Mouse (Mus musculus): ENCODE data around the gene Tbx6. TPM values are rescaled to one million over a fixed set of nuclear protein-coding genes. Genes with fewer than 3 reads are reported as not detected.
A peak's percentile ranks its signal among the peaks of the same experiment; 100 is the strongest.

Tbx6 gene
- polyA plus RNA-seq, 1 experiment from 2014 or later: 0.47 TPM

- Histone ChIP-seq H3K9me3 (ENCODE audit: control insufficient read depth, low read length) (no peaks in the 10 kb centered on the region), H3K27ac (ENCODE audit: low read depth) (no peak overlapping the region), H3K4me3 (ENCODE audit: low read depth, low read length) (no peak overlapping the region), H3K36me3 (ENCODE audit: control insufficient read depth, insufficient read depth, low read length) (peaks cover 49% of the 10 kb centered on the region), H3K27me3 (replicated peaks; ENCODE audit: control insufficient read depth, insufficient read depth, low read length) (no peaks in the 10 kb centered on the region), H3K4me2 (ENCODE audit: low read length) (no peak overlapping the region), H3K9ac (ENCODE audit: low read length) (no peak overlapping the region), H3K4me1 (replicated peaks; ENCODE audit: control insufficient read depth, insufficient read depth, low read length) (peaks cover 20% of the 10 kb centered on the region)
- no peak for DNase-seq (ENCODE audit: low spot score)
- no peak for ATAC-seq (replicated peaks; ENCODE audit: low FRiP score, low TSS enrichment, low read depth)
- WGBS: 68% methylated on average over 4 of the region's 4 CpGs
Measured at GRCm38 (mm10) chr7:126794271-126794605, 13.0 kb downstream of the Tbx6 start.

- H3K4me3 ChIP-seq (ENCODE audit: low read depth, low read length): no peak overlapping the region
- ATAC-seq (replicated peaks; ENCODE audit: low FRiP score, low TSS enrichment, low read depth) (no peak), DNase-seq (ENCODE audit: low spot score) (no peak)
- no peaks in the 10 kb centered on the region for H3K9me3 ChIP-seq (ENCODE audit: control insufficient read depth, low read length)
- peaks cover 30% of the 10 kb centered on the region for H3K4me1 ChIP-seq (replicated peaks; ENCODE audit: control insufficient read depth, insufficient read depth, low read length)
- WGBS: 86% methylated on average over 16 of the region's 16 CpGs
- no peak overlapping the region for H3K9ac ChIP-seq (ENCODE audit: low read length)
- H3K27me3 ChIP-seq (replicated peaks; ENCODE audit: control insufficient read depth, insufficient read depth, low read length): no peaks in the 10 kb centered on the region
- 0 out of 2 replicates have a peak overlapping the region, but pooled peaks have one; percentile 13 for H3K4me2 ChIP-seq (ENCODE audit: low read length)
- H3K27ac ChIP-seq (ENCODE audit: low read depth): no peak overlapping the region
- H3K36me3 ChIP-seq (ENCODE audit: control insufficient read depth, insufficient read depth, low read length): peaks cover 37% of the 10 kb centered on the region
Measured at GRCm38 (mm10) chr7:126795387-126796317, 14.4 kb downstream of the Tbx6 start.

GRCm38 (mm10) chr7:126796350-126796932, 15.2 kb downstream of the Tbx6 start:
- Histone ChIP-seq H3K27ac (ENCODE audit: low read depth) (no peak overlapping the region), H3K4me2 (ENCODE audit: low read length) (peak overlapping the region; percentile 86), H3K27me3 (replicated peaks; ENCODE audit: control insufficient read depth, insufficient read depth, low read length) (no peaks in the 10 kb centered on the region), H3K9ac (ENCODE audit: low read length) (no peak overlapping the region), H3K36me3 (ENCODE audit: control insufficient read depth, insufficient read depth, low read length) (peaks cover 37% of the 10 kb centered on the region), H3K4me3 (ENCODE audit: low read depth, low read length) (peak overlapping the region; percentile 81; the same call in 1 of the 2 replicates), H3K4me1 (replicated peaks; ENCODE audit: control insufficient read depth, insufficient read depth, low read length) (peaks cover 24% of the 10 kb centered on the region), H3K9me3 (ENCODE audit: control insufficient read depth, low read length) (no peaks in the 10 kb centered on the region)
- ATAC-seq (replicated peaks; ENCODE audit: low FRiP score, low TSS enrichment, low read depth): no peak
- 73% methylated on average over 8 of the region's 8 CpGs for WGBS
- DNase-seq (ENCODE audit: low spot score): no peak

GRCm38 (mm10) chr7:126797411-126798126, 16.3 kb downstream of the Tbx6 start, which contains the start of gene Fam57b:
TSS of gene Fam57b (plus strand) at chr7:126797668.
- Histone ChIP-seq H3K27ac (ENCODE audit: low read depth) (peak within 1 kb of the TSS; percentile 82), H3K9me3 (ENCODE audit: control insufficient read depth, low read length) (no peaks in the 10 kb centered on the region), H3K27me3 (replicated peaks; ENCODE audit: control insufficient read depth, insufficient read depth, low read length) (no peaks in the 10 kb centered on the region), H3K4me3 (ENCODE audit: low read depth, low read length) (peak within 1 kb of the TSS; percentile 81), H3K4me2 (ENCODE audit: low read length) (peak within 1 kb of the TSS; percentile 86), H3K9ac (ENCODE audit: low read length) (peak within 1 kb of the TSS; percentile 70), H3K36me3 (ENCODE audit: control insufficient read depth, insufficient read depth, low read length) (peaks cover 37% of the 10 kb centered on the region), H3K4me1 (replicated peaks; ENCODE audit: control insufficient read depth, insufficient read depth, low read length) (peaks cover 24% of the 10 kb centered on the region)
- WGBS: 31% methylated on average over 21 of the region's 21 CpGs
- DNase-seq (ENCODE audit: low spot score) (peak; percentile 54), ATAC-seq (replicated peaks; ENCODE audit: low FRiP score, low TSS enrichment, low read depth) (no peak)

- no peak for ATAC-seq (replicated peaks; ENCODE audit: low FRiP score, low TSS enrichment, low read depth)
- H3K4me3 ChIP-seq (ENCODE audit: low read depth, low read length): peak overlapping the region; percentile 81
- peaks cover 24% of the 10 kb centered on the region for H3K4me1 ChIP-seq (replicated peaks; ENCODE audit: control insufficient read depth, insufficient read depth, low read length)
- H3K36me3 ChIP-seq (ENCODE audit: control insufficient read depth, insufficient read depth, low read length): peaks cover 37% of the 10 kb centered on the region
- H3K9ac ChIP-seq (ENCODE audit: low read length): peak overlapping the region; percentile 70
- peak overlapping the region; percentile 86 for H3K4me2 ChIP-seq (ENCODE audit: low read length)
- under 1% methylated on average over 40 of the region's 40 CpGs for WGBS
- no peaks in the 10 kb centered on the region for H3K27me3 ChIP-seq (replicated peaks; ENCODE audit: control insufficient read depth, insufficient read depth, low read length)
- no peak for DNase-seq (ENCODE audit: low spot score)
- peak overlapping the region; percentile 82 for H3K27ac ChIP-seq (ENCODE audit: low read depth)
- no peaks in the 10 kb centered on the region for H3K9me3 ChIP-seq (ENCODE audit: control insufficient read depth, low read length)
Measured at GRCm38 (mm10) chr7:126798127-126799049, 17.1 kb downstream of the Tbx6 start.

GRCm38 (mm10) chr7:126799050-126799467, 17.8 kb downstream of the Tbx6 start:
- ATAC-seq (replicated peaks; ENCODE audit: low FRiP score, low TSS enrichment, low read depth) (peak; percentile 95), DNase-seq (ENCODE audit: low spot score) (peak; percentile 94)
- Histone ChIP-seq H3K4me3 (ENCODE audit: low read depth, low read length) (peak overlapping the region; percentile 81), H3K9ac (ENCODE audit: low read length) (peak overlapping the region; percentile 70), H3K36me3 (ENCODE audit: control insufficient read depth, insufficient read depth, low read length) (peaks cover 37% of the 10 kb centered on the region), H3K4me1 (replicated peaks; ENCODE audit: control insufficient read depth, insufficient read depth, low read length) (peaks cover 24% of the 10 kb centered on the region), H3K9me3 (ENCODE audit: control insufficient read depth, low read length) (no peaks in the 10 kb centered on the region), H3K4me2 (ENCODE audit: low read length) (peak overlapping the region; percentile 86), H3K27me3 (replicated peaks; ENCODE audit: control insufficient read depth, insufficient read depth, low read length) (no peaks in the 10 kb centered on the region), H3K27ac (ENCODE audit: low read depth) (peak overlapping the region; percentile 97)
- WGBS: 0% methylated on average over 32 of the region's 36 CpGs

GRCm38 (mm10) chr7:126799468-126800268, 18.4 kb downstream of the Tbx6 start:
- H3K36me3 ChIP-seq (ENCODE audit: control insufficient read depth, insufficient read depth, low read length): peaks cover 36% of the 10 kb centered on the region
- H3K4me1 ChIP-seq (replicated peaks; ENCODE audit: control insufficient read depth, insufficient read depth, low read length): peaks cover 24% of the 10 kb centered on the region
- peak overlapping the region; percentile 68 for H3K9ac ChIP-seq (ENCODE audit: low read length)
- peak overlapping the region; percentile 49 for H3K4me3 ChIP-seq (ENCODE audit: low read depth, low read length)
- peak overlapping the region; percentile 97 for H3K27ac ChIP-seq (ENCODE audit: low read depth)
- ATAC-seq (replicated peaks; ENCODE audit: low FRiP score, low TSS enrichment, low read depth): peak; percentile 89
- no peaks in the 10 kb centered on the region for H3K27me3 ChIP-seq (replicated peaks; ENCODE audit: control insufficient read depth, insufficient read depth, low read length)
- H3K4me2 ChIP-seq (ENCODE audit: low read length): peak overlapping the region; percentile 83
- DNase-seq (ENCODE audit: low spot score): peak; percentile 87
- 2% methylated on average over 34 of the region's 38 CpGs for WGBS
- H3K9me3 ChIP-seq (ENCODE audit: control insufficient read depth, low read length): no peaks in the 10 kb centered on the region
